8 mouse cellular contexts compared by ENCODE assay signal in genomic region chr11:105180471-105181091, GRCm38 (mm10). TPM values are rescaled to one million over a fixed set of nuclear protein-coding genes. Genes with fewer than 3 reads are reported as not detected.
A peak's percentile ranks its signal among the peaks of the same experiment; 100 is the strongest.
DNase-seq lines count a peak whose midpoint lies in the region; ATAC-seq and TF ChIP-seq lines count a peak whose summit lies in the region.

No protein-coding gene starts in this region.

- H3K36me3 ChIP-seq in hindbrain, postnatal 0 days (ENCODE audit: insufficient read depth, low read length): peaks cover 5% of the 10 kb centered on the region; the same call in 1 of the 2 replicates
- peaks cover 38% of the 10 kb centered on the region for H3K36me3 ChIP-seq in limb, embryonic 10.5 days
- peaks cover 31% of the 10 kb centered on the region for H3K36me3 ChIP-seq in midbrain, embryonic 10.5 days

- H3K27me3 ChIP-seq in hindbrain, postnatal 0 days (ENCODE audit: insufficient read depth, low read length): no peaks in the 10 kb centered on the region
- H3K27me3 ChIP-seq in limb, embryonic 10.5 days (ENCODE audit: low read depth, poor library complexity, severe bottlenecking): no peaks in the 10 kb centered on the region
- no peaks in the 10 kb centered on the region for H3K27me3 ChIP-seq in midbrain, embryonic 10.5 days (ENCODE audit: low read depth, poor library complexity, severe bottlenecking)

- peak overlapping the region; percentile 95 for H3K27ac ChIP-seq in layer of hippocampus, adult 2 months
- peak overlapping the region; percentile 98 for H3K27ac ChIP-seq in gastrocnemius, adult 2 months
- H3K27ac ChIP-seq in hindbrain, postnatal 0 days: peak overlapping the region; percentile 97
- H3K27ac ChIP-seq in limb, embryonic 10.5 days: peak overlapping the region; percentile 99
- peak overlapping the region; percentile 99 for H3K27ac ChIP-seq in midbrain, embryonic 10.5 days (replicated peaks)

- intact Hi-C loops in gastrocnemius, adult 2 months (cut with DNase I): loop anchor here (5.0 kb wide), 1 partner anchor 53 kb away; the partner anchor contains the start of gene Mettl2

- TF ChIP-seq CTCF in layer of hippocampus, adult 2 months (conservative IDR thresholded peaks at IDR 0.05): no peak
- TF ChIP-seq CTCF in gastrocnemius, adult 2 months (IDR thresholded peaks at IDR 0.05): no peak
- TF ChIP-seq CTCF in hindbrain, postnatal 0 days (IDR thresholded peaks at IDR 0.05; ENCODE audit: low read depth): no peak

- peak in 1 of 2 experiments; percentile 20 for DNase-seq in layer of hippocampus, adult 2 months (ENCODE audit: low spot score in 2 of 2)
- no peak for DNase-seq in layer of hippocampus, adult 18-20 months (ENCODE audit: low spot score in 2 of 2)
- DNase-seq in cerebellum, postnatal 36 days: peak; percentile 34 to 38
- peak; percentile 67 for DNase-seq in gastrocnemius, adult 2 months
- peak; percentile 48 for DNase-seq in hindbrain, postnatal 0 days (ENCODE audit: low spot score)
- no peak for DNase-seq in limb, embryonic 10.5 days (ENCODE audit: low spot score)
- no peak for DNase-seq in midbrain, embryonic 10.5 days (ENCODE audit: low spot score)
- peak; percentile 34 to 40 for DNase-seq in spleen, adult 18-20 months

- H3K4me1 ChIP-seq in hindbrain, postnatal 0 days (ENCODE audit: insufficient read depth, low read length): peaks cover 8% of the 10 kb centered on the region
- H3K4me1 ChIP-seq in limb, embryonic 10.5 days: peaks cover 24% of the 10 kb centered on the region
- H3K4me1 ChIP-seq in midbrain, embryonic 10.5 days: peaks cover 27% of the 10 kb centered on the region

- under 1% methylated on average over 35 of the region's 35 CpGs for WGBS in hindbrain, postnatal 0 days
- WGBS in limb, embryonic 10.5 days: 1% methylated on average over 35 of the region's 35 CpGs
- WGBS in midbrain, embryonic 10.5 days: under 1% methylated on average over 35 of the region's 35 CpGs

- peak overlapping the region; percentile 100 for H3K9ac ChIP-seq in hindbrain, postnatal 0 days (replicated peaks; ENCODE audit: low read length)

- no peaks in the 10 kb centered on the region for H3K9me3 ChIP-seq in hindbrain, postnatal 0 days (ENCODE audit: low read length)
- H3K9me3 ChIP-seq in limb, embryonic 10.5 days (replicated peaks): no peaks in the 10 kb centered on the region; the same call in 1 of the 2 replicates
- no peaks in the 10 kb centered on the region for H3K9me3 ChIP-seq in midbrain, embryonic 10.5 days (replicated peaks)

- H3K4me2 ChIP-seq in hindbrain, postnatal 0 days (ENCODE audit: low read depth, low read length): peak overlapping the region; percentile 87

- H3K4me3 ChIP-seq in layer of hippocampus, adult 2 months: peak overlapping the region; percentile 89
- H3K4me3 ChIP-seq in gastrocnemius, adult 2 months: peak overlapping the region; percentile 97
- H3K4me3 ChIP-seq in hindbrain, postnatal 0 days (ENCODE audit: low read length): peak overlapping the region; percentile 68
- peak overlapping the region; percentile 96 for H3K4me3 ChIP-seq in limb, embryonic 10.5 days
- peak overlapping the region; percentile 95 for H3K4me3 ChIP-seq in midbrain, embryonic 10.5 days

- no peak for ATAC-seq in hindbrain, postnatal 0 days

RNA-seq across cellular contexts. Expression of gene Tlk2, which starts 2.0 kb away (rescaled TPM):
- 10 to 100 TPM; 47.9 to 50.9 TPM for total RNA-seq in layer of hippocampus, adult 2 months (2021)
- 10 to 100 TPM; 45.8 to 46.2 TPM for total RNA-seq in layer of hippocampus, adult 18-20 months (2021)
- total RNA-seq in gastrocnemius, adult 2 months (2021): 10 to 100 TPM; 42.1 to 44.7 TPM
- 43.3 and 50.4 TPM in 2 replicates for total RNA-seq in hindbrain, postnatal 0 days (2014; rRNA removed)
- 15.1 and 15.9 TPM in 2 replicates for polyA plus RNA-seq in hindbrain, postnatal 0 days (2015; fragmentation: Nextera tagmentation; extraction: Ambion mirVana)
- polyA plus RNA-seq in limb, embryonic 10.5 days (2016; fragmentation: Nextera tagmentation; extraction: Ambion mirVana): 21.4 and 23.0 TPM in 2 replicates
- polyA plus RNA-seq in midbrain, embryonic 10.5 days (2016; fragmentation: Nextera tagmentation; extraction: Ambion mirVana): 22.8 and 23.8 TPM in 2 replicates

RNA-seq across cellular contexts. Expression of gene Gm10842, which starts 33.9 kb away (rescaled TPM):
- not detected for total RNA-seq in layer of hippocampus, adult 2 months (2021)
- total RNA-seq in layer of hippocampus, adult 18-20 months (2021): not detected
- total RNA-seq in gastrocnemius, adult 2 months (2021): not detected
- not detected in 2 replicates for total RNA-seq in hindbrain, postnatal 0 days (2014; rRNA removed)
- polyA plus RNA-seq in hindbrain, postnatal 0 days (2015; fragmentation: Nextera tagmentation; extraction: Ambion mirVana): not detected in 2 replicates
- not detected in 2 replicates for polyA plus RNA-seq in limb, embryonic 10.5 days (2016; fragmentation: Nextera tagmentation; extraction: Ambion mirVana)
- polyA plus RNA-seq in midbrain, embryonic 10.5 days (2016; fragmentation: Nextera tagmentation; extraction: Ambion mirVana): not detected in 2 replicates

RNA-seq across cellular contexts. Expression of gene Mettl2, which starts 54.4 kb away (rescaled TPM):
- 10 to 100 TPM; 16.8 to 16.9 TPM for total RNA-seq in layer of hippocampus, adult 2 months (2021)
- total RNA-seq in layer of hippocampus, adult 18-20 months (2021): 10 to 100 TPM; 16.3 to 17.1 TPM
- 1 to 10 TPM; 7.8 to 8.4 TPM for total RNA-seq in gastrocnemius, adult 2 months (2021)
- 21.7 and 29.6 TPM in 2 replicates for total RNA-seq in hindbrain, postnatal 0 days (2014; rRNA removed)
- polyA plus RNA-seq in hindbrain, postnatal 0 days (2015; fragmentation: Nextera tagmentation; extraction: Ambion mirVana): 31.1 and 33.2 TPM in 2 replicates
- polyA plus RNA-seq in limb, embryonic 10.5 days (2016; fragmentation: Nextera tagmentation; extraction: Ambion mirVana): 59.2 and 68.3 TPM in 2 replicates
- 51.4 and 56.3 TPM in 2 replicates for polyA plus RNA-seq in midbrain, embryonic 10.5 days (2016; fragmentation: Nextera tagmentation; extraction: Ambion mirVana)

Comparison
In these comparisons a context has a peak if more than half of its experiments do, and no peak if none do; other contexts are left out.
1. DNase-seq: peak in cerebellum, postnatal 36 days (2 of 2), gastrocnemius, adult 2 months (single experiment), hindbrain, postnatal 0 days (single experiment) and spleen, adult 18-20 months (2 of 2); none in layer of hippocampus, adult 18-20 months (0 of 2), limb, embryonic 10.5 days (single experiment) and midbrain, embryonic 10.5 days (single experiment).
2. Peak in every context shown above with its lines, with median percentiles within 50 percentile points of each other: H3K27ac ChIP-seq and H3K4me3 ChIP-seq.